Mouse (Mus musculus) hindbrain, embryonic 14.5 days (tissue): ENCODE data around the gene Set. TPM values are rescaled to one million over a fixed set of nuclear protein-coding genes. Genes with fewer than 3 reads are reported as not detected.
A peak's percentile ranks its signal among the peaks of the same experiment; 100 is the strongest.
"Not testable (repeated sequence)": the region's sequence is repeated elsewhere in the genome, so short reads cannot be mapped to it uniquely, and the experiment has no call there.

Experiments used
- ATAC-seq: fragments of 200-750 bp; cut with Nextera tagmentation; 2 replicates; pipeline ENCODE4 v1.8.0; 2017; ENCODE audit warnings: moderate number of reproducible peaks, mild to moderate bottlenecking, moderate TSS enrichment, moderate library complexity; ENCODE audit not compliant: low FRiP score
- DNase-seq: peaks from one replicate; pipeline ENCODE4 v3.0.0-alpha.2; 2015; ENCODE audit warnings: low spot score
- H3K27ac ChIP-seq: fragments of 300-500 bp; sonication (generic); 2 replicates; pipeline ENCODE4 v1.5.1; 2014; ENCODE audit warnings: mild to moderate bottlenecking, moderate library complexity
- H3K27me3 ChIP-seq: fragments of 300-500 bp; sonication (generic); 2 replicates; pipeline ENCODE4 v1.6.1; 2014; ENCODE audit warnings: mild to moderate bottlenecking, low read length, mixed read lengths; ENCODE audit not compliant: control insufficient read depth, insufficient read depth
- H3K36me3 ChIP-seq: fragments of 300-500 bp; sonication (generic); replicated peaks from 2 replicates; pipeline ENCODE4 v1.6.1; 2014; ENCODE audit not compliant: control insufficient read depth, insufficient read depth
- H3K4me1 ChIP-seq: fragments of 300-500 bp; sonication (generic); replicated peaks from 2 replicates; pipeline ENCODE4 v1.6.1; 2014; ENCODE audit warnings: antibody characterized with exemption, low read length, mixed read lengths; ENCODE audit not compliant: control insufficient read depth, insufficient read depth
- H3K4me2 ChIP-seq: fragments of 300-500 bp; sonication (generic); replicated peaks from 2 replicates; pipeline ENCODE4 v1.6.1; 2014; ENCODE audit warnings: mild to moderate bottlenecking, moderate library complexity
- H3K4me3 ChIP-seq: fragments of 300-500 bp; sonication (generic); replicated peaks from 2 replicates; pipeline ENCODE4 v1.5.1; 2014; ENCODE audit warnings: mild to moderate bottlenecking, low read length
- H3K9ac ChIP-seq: fragments of 300-500 bp; sonication (generic); 2 replicates; pipeline ENCODE4 v1.6.1; 2014
- H3K9me3 ChIP-seq: fragments of 300-500 bp; sonication (generic); 2 replicates; pipeline ENCODE4 v1.6.1; 2016; ENCODE audit warnings: low read length; ENCODE audit not compliant: control insufficient read depth
- WGBS: fragments of 180-500 bp; shearing (Covaris S2); extraction: QIAGEN DNeasy Blood & Tissue Kit; methylation state at CpG from one replicate; pipeline ENCODE4 v1.1.7; 2014; 5-methylcytosine and 5-hydroxymethylcytosine counted together
- polyA plus RNA-seq: library from polyadenylated mRNA; unstranded; fragments of >200 nt; fragmentation: Nextera tagmentation; extraction: Ambion mirVana; gene quantifications from 2 replicates; pipeline ENCODE4 v1.2.1, GENCODE M21; 2014

Gene Set
- polyA plus RNA-seq, 1 experiment from 2014 or later: 347 TPM

GRCm38 (mm10) chr2:30055310-30055709 lies 1.9 kb upstream of the Set start:
- whole genome bisulfite sequencing: 96% methylated on average over 3 of the region's 3 CpGs

DNA sequence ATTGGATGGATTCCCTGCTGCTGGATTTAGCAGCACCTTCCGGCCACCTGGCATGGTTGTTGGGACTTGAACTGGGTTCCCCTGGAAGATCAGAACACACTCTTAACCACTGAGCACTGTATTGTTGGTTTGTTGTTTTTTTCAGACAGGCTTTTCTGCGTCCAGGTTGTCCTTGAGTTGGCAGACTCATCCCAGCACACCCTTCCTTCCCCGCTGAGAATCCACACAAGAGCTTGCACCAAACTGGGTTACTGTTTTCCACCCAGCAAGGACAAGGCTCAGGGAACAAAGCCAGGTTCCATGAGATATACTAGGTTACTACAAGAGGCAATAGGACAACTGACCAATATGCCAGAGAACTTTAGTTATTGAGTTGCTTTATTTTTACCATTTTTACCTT lies 442 bp upstream of the Set start:
- no peak for ATAC-seq
- no peak overlapping the region for H3K4me2 ChIP-seq

More at GRCm38 (mm10) chr2:30055310-30055709, 1.9 kb upstream of the Set start:
- H3K27ac ChIP-seq, H3K4me3 ChIP-seq, H3K9ac ChIP-seq, H3K27me3 ChIP-seq, H3K9me3 ChIP-seq, DNase-seq, ATAC-seq, H3K4me2 ChIP-seq, H3K4me1 ChIP-seq, H3K36me3 ChIP-seq: not testable (repeated sequence)

GRCm38 (mm10) chr2:30058418-30058817 lies 1.2 kb downstream of the Set start:
- no peak overlapping the region for H3K4me3 ChIP-seq
- WGBS: 32% methylated on average over 5 of the region's 5 CpGs
- no peak overlapping the region for H3K9ac ChIP-seq
- H3K9me3 ChIP-seq: no peaks in the 10 kb centered on the region
- H3K4me1 ChIP-seq: peaks cover 11% of the 10 kb centered on the region
- H3K27ac ChIP-seq: no peak overlapping the region
- DNase-seq (no peak), ATAC-seq (no peak)
- no peaks in the 10 kb centered on the region for H3K27me3 ChIP-seq
- H3K4me2 ChIP-seq: no peak overlapping the region
- no peaks in the 10 kb centered on the region for H3K36me3 ChIP-seq

More for the DNA sequence above, 442 bp upstream of the Set start:
- 82% methylated on average over 3 of the region's 3 CpGs for WGBS
- H3K27ac ChIP-seq: no peak overlapping the region
- no peaks in the 10 kb centered on the region for H3K9me3 ChIP-seq
- no peaks in the 10 kb centered on the region for H3K36me3 ChIP-seq
- no peak overlapping the region for H3K9ac ChIP-seq
- H3K27me3 ChIP-seq: no peaks in the 10 kb centered on the region
- peaks cover 4% of the 10 kb centered on the region for H3K4me1 ChIP-seq
- no peak overlapping the region for H3K4me3 ChIP-seq
- DNase-seq: no peak

GRCm38 (mm10) chr2:30061215-30062166 lies 4.3 kb downstream of the Set start:
- Histone ChIP-seq H3K27me3 (no peaks in the 10 kb centered on the region), H3K9ac (peak overlapping the region; percentile 47), H3K36me3 (no peaks in the 10 kb centered on the region), H3K4me2 (peak overlapping the region; percentile 67), H3K9me3 (no peaks in the 10 kb centered on the region), H3K4me3 (peak overlapping the region; percentile 48), H3K4me1 (peaks cover 19% of the 10 kb centered on the region), H3K27ac (peak overlapping the region; percentile 49)
- ATAC-seq (no peak), DNase-seq (no peak)
- 9% methylated on average over 37 of the region's 37 CpGs for WGBS

DNA sequence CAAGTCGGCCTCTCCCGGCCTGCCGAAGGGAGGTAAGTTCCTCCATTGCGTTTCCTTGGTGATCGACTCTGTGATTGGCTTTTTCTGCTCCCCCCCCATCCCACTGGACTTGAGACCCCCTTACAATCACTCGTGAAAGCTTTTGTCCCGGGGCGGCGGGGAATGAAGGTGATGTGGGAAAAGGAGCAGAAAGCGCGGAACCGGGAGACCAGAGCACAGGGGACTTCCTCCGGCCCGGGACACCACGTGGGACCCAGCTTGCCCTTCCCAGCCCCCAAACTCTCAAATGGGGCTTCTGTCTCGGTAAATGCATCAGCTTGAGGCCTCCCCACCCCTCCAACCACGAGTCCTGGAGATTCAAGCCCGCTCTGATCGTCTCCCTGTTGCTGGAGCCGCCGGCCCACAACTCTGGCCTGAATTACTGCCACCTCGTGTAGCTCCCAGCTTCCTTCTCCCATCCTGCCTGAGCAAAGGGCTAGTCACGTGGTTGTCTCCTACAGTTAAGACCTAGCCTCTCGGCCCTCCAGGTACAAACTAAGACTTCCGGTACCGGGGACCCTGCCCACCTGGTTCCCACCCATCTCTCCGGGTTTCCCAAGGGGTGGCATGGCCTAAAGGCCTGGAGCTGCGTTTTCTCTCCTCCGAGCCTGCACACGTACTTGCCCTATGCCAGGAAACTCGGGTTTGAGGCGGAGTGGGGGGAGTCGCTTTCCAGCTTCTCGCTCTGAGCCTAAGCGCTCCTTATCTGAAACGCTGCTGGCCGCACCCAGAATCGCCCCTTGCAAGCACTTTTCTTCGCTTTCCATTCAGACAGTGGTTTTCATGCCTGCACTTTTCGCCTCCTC lies 5.3 kb downstream of the Set start:
- H3K9me3 ChIP-seq: no peaks in the 10 kb centered on the region
- H3K9ac ChIP-seq: peak overlapping the region; percentile 47
- no peak for ATAC-seq
- peak; percentile 52 for DNase-seq
- peak overlapping the region; percentile 49 for H3K27ac ChIP-seq
- H3K4me2 ChIP-seq: peak overlapping the region; percentile 67
- no peaks in the 10 kb centered on the region for H3K27me3 ChIP-seq
- H3K36me3 ChIP-seq: no peaks in the 10 kb centered on the region
- H3K4me3 ChIP-seq: peak overlapping the region; percentile 48
- peaks cover 19% of the 10 kb centered on the region for H3K4me1 ChIP-seq
- WGBS: 0% methylated on average over 40 of the region's 40 CpGs

GRCm38 (mm10) chr2:30063235-30063634 lies 6.1 kb downstream of the Set start:
- DNase-seq (no peak), ATAC-seq (no peak)
- Histone ChIP-seq H3K27me3 (no peaks in the 10 kb centered on the region), H3K4me3 (peak overlapping the region; percentile 48), H3K9ac (peak overlapping the region; percentile 47), H3K4me1 (peaks cover 24% of the 10 kb centered on the region), H3K27ac (peak overlapping the region; percentile 49), H3K9me3 (no peaks in the 10 kb centered on the region), H3K4me2 (peak overlapping the region; percentile 67), H3K36me3 (peaks cover 5% of the 10 kb centered on the region)
- WGBS: 5% methylated on average over 8 of the region's 8 CpGs

DNA sequence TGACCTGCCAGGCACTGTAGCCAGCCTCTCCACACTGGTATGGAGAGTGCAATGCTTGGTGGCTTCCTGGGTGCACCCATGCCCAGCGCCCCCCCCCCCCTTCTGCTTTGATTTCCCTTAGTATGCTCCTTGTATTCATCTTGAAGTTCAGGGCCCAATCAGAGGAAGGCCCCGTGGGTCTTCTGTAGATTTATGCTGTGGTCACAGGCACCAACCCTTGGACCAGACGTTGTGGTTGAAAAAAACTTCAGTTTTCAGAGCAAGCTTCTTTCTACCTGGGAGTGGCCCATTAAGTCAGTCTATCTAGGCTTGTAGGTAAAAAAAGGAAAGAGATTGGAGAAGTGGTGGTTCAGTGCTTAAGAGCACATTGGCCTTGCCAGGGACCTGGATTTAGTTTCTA lies 6.6 kb downstream of the Set start:
- H3K9ac ChIP-seq: peak overlapping the region; percentile 47; the same call in 1 of the 2 replicates
- DNase-seq: no peak
- H3K4me1 ChIP-seq: peaks cover 28% of the 10 kb centered on the region
- no peak overlapping the region for H3K4me3 ChIP-seq
- H3K27me3 ChIP-seq: no peaks in the 10 kb centered on the region
- 8% methylated on average over 3 of the region's 3 CpGs for WGBS
- H3K36me3 ChIP-seq: peaks cover 11% of the 10 kb centered on the region
- no peak for ATAC-seq
- H3K9me3 ChIP-seq: no peaks in the 10 kb centered on the region
- no peak overlapping the region for H3K27ac ChIP-seq
- peak overlapping the region; percentile 67 for H3K4me2 ChIP-seq

DNA sequence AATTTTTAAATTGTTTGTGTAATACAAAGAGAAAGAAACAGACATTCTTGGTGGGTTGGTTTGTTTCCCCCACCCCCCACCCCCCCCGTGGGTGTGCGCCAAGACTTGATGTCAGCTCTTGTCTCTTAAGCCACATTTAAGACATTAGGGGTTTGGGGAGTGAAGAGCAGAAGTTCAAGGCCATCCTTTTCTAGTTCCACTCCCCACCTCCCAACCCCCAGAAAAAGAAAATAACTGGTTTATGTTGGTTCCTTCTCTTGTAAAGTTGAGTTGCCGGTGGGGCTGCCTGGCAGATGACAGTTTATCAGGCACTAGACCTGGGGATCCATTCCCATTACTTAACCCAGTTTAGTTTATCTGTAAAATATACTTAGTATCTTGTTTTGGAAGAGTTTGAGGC lies 7.1 kb downstream of the Set start:
- Histone ChIP-seq H3K27ac (no peak overlapping the region), H3K27me3 (no peaks in the 10 kb centered on the region), H3K4me2 (no peak overlapping the region), H3K9ac (no peak overlapping the region), H3K9me3 (no peaks in the 10 kb centered on the region), H3K4me3 (no peak overlapping the region), H3K36me3 (peaks cover 16% of the 10 kb centered on the region), H3K4me1 (peaks cover 28% of the 10 kb centered on the region)
- 48% methylated on average over 3 of the region's 3 CpGs for whole genome bisulfite sequencing
- ATAC-seq (no peak), DNase-seq (no peak)
